Mouse (Mus musculus) liver, postnatal 0 days (tissue): ENCODE results near the gene Gm20388. TPM values are rescaled to one million over a fixed set of nuclear protein-coding genes. Genes with fewer than 3 reads are reported as not detected.

ENCODE experiments used
- ATAC-seq: fragments of 200-750 bp; cut with Nextera tagmentation; 2 replicates; pipeline ENCODE4 v1.8.0; 2017; ENCODE audit warnings: mild to moderate bottlenecking, moderate library complexity
- DNase-seq: peaks from one replicate; pipeline ENCODE4 v3.0.0-alpha.2; 2016
- H3K27ac ChIP-seq: fragments of 300-500 bp; sonication (generic); 2 replicates; pipeline ENCODE4 v1.5.1; 2014; ENCODE audit warnings: antibody characterized with exemption, moderate library complexity, mild to moderate bottlenecking, low read depth
- H3K27me3 ChIP-seq: fragments of 300-500 bp; sonication (generic); 2 replicates; pipeline ENCODE4 v1.6.1; 2014; ENCODE audit warnings: low read length, control low read depth, mixed read lengths; ENCODE audit not compliant: insufficient read depth
- H3K36me3 ChIP-seq: fragments of 300-500 bp; sonication (generic); replicated peaks from 2 replicates; pipeline ENCODE4 v1.6.1; 2014; ENCODE audit warnings: mild to moderate bottlenecking, control low read depth, low read length, moderate library complexity, mixed read lengths; ENCODE audit not compliant: insufficient read depth
- H3K4me1 ChIP-seq: fragments of 300-500 bp; sonication (generic); 2 replicates; pipeline ENCODE4 v1.6.1; 2014; ENCODE audit warnings: antibody characterized with exemption, mild to moderate bottlenecking, control low read depth; ENCODE audit not compliant: insufficient read depth
- H3K4me2 ChIP-seq: fragments of 300-500 bp; sonication (generic); 2 replicates; pipeline ENCODE4 v1.6.1; 2014; ENCODE audit warnings: low read depth, mild to moderate bottlenecking, low read length, moderate library complexity, mixed read lengths
- H3K4me3 ChIP-seq: fragments of 300-500 bp; sonication (generic); 2 replicates; pipeline ENCODE4 v1.5.1; 2014; ENCODE audit warnings: low read depth, low read length
- H3K9ac ChIP-seq: fragments of 300-500 bp; sonication (generic); replicated peaks from 2 replicates; pipeline ENCODE4 v1.6.1; 2014; ENCODE audit warnings: mild to moderate bottlenecking, moderate library complexity
- H3K9me3 ChIP-seq: fragments of 300-500 bp; sonication (generic); 2 replicates; pipeline ENCODE4 v1.6.1; 2016; ENCODE audit warnings: mild to moderate bottlenecking, control low read depth, low read length, mixed read lengths
- CTCF ChIP-seq: sonication (generic); IDR thresholded peaks from 2 replicates; pipeline ENCODE4 v1.5.1; 2016; ENCODE audit warnings: antibody characterized with exemption, low read depth
- EP300 ChIP-seq: IDR thresholded peaks from 2 replicates; pipeline ENCODE4 v1.6.1; 2016; ENCODE audit warnings: antibody characterized with exemption, low read depth, mild to moderate bottlenecking
- WGBS: fragments of 180-500 bp; shearing (Covaris S2); extraction: QIAGEN DNeasy Blood & Tissue Kit; methylation state at CpG from one replicate; pipeline ENCODE4 v1.1.7; 2014; ENCODE audit not compliant: insufficient replicate concordance; 5-methylcytosine and 5-hydroxymethylcytosine counted together
- polyA plus RNA-seq: library from polyadenylated mRNA; unstranded; fragments of >200 nt; fragmentation: Nextera tagmentation; extraction: Ambion mirVana; gene quantifications from 2 replicates; pipeline ENCODE4 v1.2.1, GENCODE M21; 2015

Gm20388 gene
- polyA plus RNA-seq, 1 experiment from 2014 or later: not detected

- H3K4me3 ChIP-seq: no peak overlapping the region
- peak overlapping the region; percentile 44; the same call in 1 of the 2 replicates for H3K4me2 ChIP-seq
- H3K4me1 ChIP-seq: peaks cover 6% of the 10 kb centered on the region; the same call in 1 of the 2 replicates
- no peaks in the 10 kb centered on the region for H3K9me3 ChIP-seq
- TF ChIP-seq CTCF (no peak), EP300 (no peak)
- WGBS: 23% methylated on average over 4 of the region's 4 CpGs
- H3K27me3 ChIP-seq: no peaks in the 10 kb centered on the region
- DNase-seq (peak; percentile 32), ATAC-seq (0 out of 2 replicates have a peak, but pooled peaks have one; percentile 29)
- peak overlapping the region; percentile 57; the same call in 1 of the 2 replicates for H3K27ac ChIP-seq
- no peak overlapping the region for H3K9ac ChIP-seq
- no peaks in the 10 kb centered on the region for H3K36me3 ChIP-seq
Measured at GRCm38 (mm10) chr8:123668681-123669080, 3758.0 kb downstream of the Gm20388 start.

- ATAC-seq: no peak
- 57% methylated on average over 7 of the region's 7 CpGs for WGBS
- no peak for DNase-seq
- peaks cover 3% of the 10 kb centered on the region; the same call in 1 of the 2 replicates for H3K4me1 ChIP-seq
- no peak overlapping the region for H3K4me3 ChIP-seq
- TF ChIP-seq CTCF (no peak), EP300 (no peak)
- H3K4me2 ChIP-seq: no peak overlapping the region
- no peaks in the 10 kb centered on the region for H3K9me3 ChIP-seq
- H3K9ac ChIP-seq: no peak overlapping the region
- no peaks in the 10 kb centered on the region for H3K36me3 ChIP-seq
- no peak overlapping the region for H3K27ac ChIP-seq
- H3K27me3 ChIP-seq: no peaks in the 10 kb centered on the region
Measured at GRCm38 (mm10) chr8:123670766-123671165, 3760.1 kb downstream of the Gm20388 start.

DNA sequence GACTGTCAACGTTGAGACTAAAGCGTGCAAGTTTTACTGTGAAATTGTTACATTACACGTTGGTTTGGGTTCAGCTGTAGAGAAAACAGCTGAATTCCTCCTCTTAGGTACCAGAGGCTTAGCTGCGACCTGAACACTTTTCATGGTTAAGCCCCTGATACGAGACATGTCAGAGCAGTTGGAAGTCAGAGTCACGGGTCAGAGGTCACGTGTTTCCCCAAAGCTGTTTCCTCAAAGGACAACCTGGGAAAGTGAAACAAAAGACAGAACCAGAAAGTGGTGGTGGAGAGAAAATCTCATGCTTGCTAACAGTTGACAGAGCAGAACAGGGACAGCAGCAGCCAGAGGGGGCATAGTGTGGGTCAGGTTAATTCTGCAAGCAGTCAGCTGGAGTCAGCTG is 3760.8 kb downstream of the Gm20388 start:
- H3K4me2 ChIP-seq: no peak overlapping the region
- H3K27ac ChIP-seq: no peak overlapping the region
- no peak for DNase-seq
- no peaks in the 10 kb centered on the region for H3K36me3 ChIP-seq
- no peak overlapping the region for H3K9ac ChIP-seq
- ATAC-seq: no peak
- no peaks in the 10 kb centered on the region for H3K27me3 ChIP-seq
- 57% methylated on average over 7 of the region's 7 CpGs for WGBS
- H3K4me3 ChIP-seq: no peak overlapping the region
- TF ChIP-seq CTCF (no peak), EP300 (no peak)
- H3K9me3 ChIP-seq: no peaks in the 10 kb centered on the region
- peaks cover 3% of the 10 kb centered on the region; the same call in 1 of the 2 replicates for H3K4me1 ChIP-seq

DNA sequence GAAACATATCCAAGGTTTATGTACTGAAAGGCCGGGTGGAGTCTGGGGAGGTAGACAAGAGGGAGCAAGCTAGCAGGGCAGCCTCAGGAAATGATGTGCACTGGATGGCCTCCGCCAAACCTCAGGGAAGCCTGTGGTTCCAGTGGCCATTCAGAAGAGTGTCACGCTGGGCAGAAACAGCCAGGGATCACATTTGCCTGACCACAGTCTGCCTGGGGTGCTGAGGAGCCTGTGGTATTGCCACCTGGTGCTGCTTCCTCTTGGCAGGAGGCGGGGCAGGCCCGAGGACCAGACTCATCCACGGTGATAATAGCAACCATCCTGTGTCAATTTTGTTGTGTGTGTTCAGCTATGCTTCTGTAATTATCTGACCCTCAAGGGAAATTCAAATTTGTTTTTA is 3762.0 kb downstream of the Gm20388 start:
- no peaks in the 10 kb centered on the region for H3K27me3 ChIP-seq

DNA sequence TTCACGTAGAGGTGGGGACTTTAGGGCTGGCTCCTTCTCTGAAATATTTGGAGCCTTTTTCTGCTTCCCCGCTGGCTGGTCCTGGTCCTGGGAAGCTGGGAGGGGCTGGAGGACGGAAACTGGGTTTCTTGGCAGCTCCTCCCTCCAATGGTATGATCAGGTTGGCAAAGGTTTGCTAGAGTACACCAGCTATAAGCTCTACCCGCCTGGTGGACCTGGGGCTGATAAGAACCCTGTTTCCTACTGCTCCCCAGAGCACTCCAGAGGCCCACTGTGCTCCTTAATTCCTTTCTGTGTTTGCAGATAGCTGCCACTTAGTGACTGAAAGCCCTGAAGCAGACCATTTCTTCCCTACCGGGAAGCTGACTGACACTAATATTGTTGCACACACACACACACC is 3765.0 kb downstream of the Gm20388 start:
- no peaks in the 10 kb centered on the region for H3K9me3 ChIP-seq
- no peaks in the 10 kb centered on the region for H3K27me3 ChIP-seq
- TF ChIP-seq EP300 (no peak), CTCF (no peak)
- no peak for DNase-seq
- peaks cover 3% of the 10 kb centered on the region; the same call in 1 of the 2 replicates for H3K4me1 ChIP-seq
- H3K4me3 ChIP-seq: no peak overlapping the region
- no peak overlapping the region for H3K9ac ChIP-seq
- ATAC-seq: no peak
- H3K36me3 ChIP-seq: no peaks in the 10 kb centered on the region
- no peak overlapping the region for H3K27ac ChIP-seq
- WGBS: 41% methylated on average over 5 of the region's 5 CpGs
- H3K4me2 ChIP-seq: no peak overlapping the region

More for the DNA sequence above, 3762.0 kb downstream of the Gm20388 start:
- Histone ChIP-seq H3K4me1 (peaks cover 3% of the 10 kb centered on the region; the same call in 1 of the 2 replicates), H3K4me3 (no peak overlapping the region), H3K27ac (no peak overlapping the region), H3K9ac (no peak overlapping the region), H3K4me2 (no peak overlapping the region), H3K36me3 (no peaks in the 10 kb centered on the region), H3K9me3 (no peaks in the 10 kb centered on the region)
- ATAC-seq (no peak), DNase-seq (no peak)
- WGBS: 34% methylated on average over 6 of the region's 6 CpGs
- TF ChIP-seq CTCF: no peak
- no peak for TF ChIP-seq EP300

DNA sequence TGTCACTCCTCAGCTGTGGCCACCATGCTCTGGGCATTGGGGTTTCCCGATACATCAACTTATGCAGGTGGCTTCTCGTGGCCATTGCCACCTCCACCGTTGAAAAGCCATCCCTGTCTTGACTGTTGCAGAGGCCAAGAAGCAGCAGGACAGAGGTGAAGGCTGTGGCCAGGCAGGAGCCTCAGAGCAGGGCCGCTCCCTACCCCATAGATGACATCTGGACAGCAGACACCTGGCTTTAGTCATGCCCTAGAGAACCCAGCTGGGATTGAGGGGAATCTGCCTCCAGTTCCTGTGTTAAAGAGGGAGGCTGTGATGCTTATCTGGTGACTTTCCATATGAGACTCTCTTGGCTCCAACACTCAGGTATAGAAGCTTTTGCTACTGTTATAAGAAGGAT is 3767.7 kb downstream of the Gm20388 start:
- WGBS: 69% methylated on average over 4 of the region's 4 CpGs
- no peak overlapping the region for H3K27ac ChIP-seq

More for the DNA sequence above, 3767.7 kb downstream of the Gm20388 start:
- no peaks in the 10 kb centered on the region for H3K36me3 ChIP-seq
- ATAC-seq: no peak
- H3K4me2 ChIP-seq: no peak overlapping the region
- no peak overlapping the region for H3K9ac ChIP-seq
- peaks cover 4% of the 10 kb centered on the region; the same call in 1 of the 2 replicates for H3K4me1 ChIP-seq
- TF ChIP-seq CTCF (no peak), EP300 (no peak)
- H3K4me3 ChIP-seq: no peak overlapping the region
- no peak for DNase-seq
- H3K9me3 ChIP-seq: no peaks in the 10 kb centered on the region
- no peaks in the 10 kb centered on the region for H3K27me3 ChIP-seq
